Mouse (Mus musculus) liver, embryonic 12.5 days (tissue): ENCODE results near the gene Gm29427. TPM values are rescaled to one million over a fixed set of nuclear protein-coding genes. Genes with fewer than 3 reads are reported as not detected.
A peak's percentile ranks its signal among the peaks of the same experiment; 100 is the strongest.

Source experiments
- ATAC-seq: fragments of 200-750 bp; cut with Nextera tagmentation; 2 replicates; pipeline ENCODE4 v1.8.0; 2017; ENCODE audit warnings: moderate number of reproducible peaks, mild to moderate bottlenecking, moderate library complexity
- H3K27ac ChIP-seq: fragments of 300-500 bp; sonication (generic); 2 replicates; pipeline ENCODE4 v1.5.1; 2016; ENCODE audit warnings: mild to moderate bottlenecking
- H3K27me3 ChIP-seq: fragments of 300-500 bp; sonication (generic); replicated peaks from 2 replicates; pipeline ENCODE4 v1.6.1; 2016; ENCODE audit warnings: mild to moderate bottlenecking, moderate library complexity
- H3K36me3 ChIP-seq: fragments of 300-500 bp; sonication (generic); 2 replicates; pipeline ENCODE4 v1.6.1; 2016; ENCODE audit warnings: mild to moderate bottlenecking, moderate library complexity
- H3K4me1 ChIP-seq: fragments of 300-500 bp; sonication (generic); 2 replicates; pipeline ENCODE4 v1.6.1; 2016
- H3K4me2 ChIP-seq: fragments of 300-500 bp; sonication (generic); 2 replicates; pipeline ENCODE4 v1.6.1; 2016; ENCODE audit warnings: mild to moderate bottlenecking, moderate library complexity
- H3K4me3 ChIP-seq: fragments of 300-500 bp; sonication (generic); 2 replicates; pipeline ENCODE4 v1.5.1; 2016; ENCODE audit warnings: mild to moderate bottlenecking, moderate library complexity
- H3K9ac ChIP-seq: fragments of 300-500 bp; sonication (generic); 2 replicates; pipeline ENCODE4 v1.6.1; 2016; ENCODE audit warnings: mild to moderate bottlenecking, moderate library complexity
- H3K9me3 ChIP-seq: fragments of 300-500 bp; sonication (generic); replicated peaks from 2 replicates; pipeline ENCODE4 v1.6.1; 2016; ENCODE audit warnings: mild to moderate bottlenecking, moderate library complexity
- WGBS: fragments of 180-500 bp; shearing (Covaris S2); methylation state at CpG from one replicate; pipeline ENCODE4 v1.1.7; 2016; ENCODE audit not compliant: insufficient replicate concordance; 5-methylcytosine and 5-hydroxymethylcytosine counted together
- polyA plus RNA-seq: library from polyadenylated mRNA; unstranded; fragments of >200 nt; fragmentation: Nextera tagmentation; extraction: Ambion mirVana; gene quantifications from 2 replicates; pipeline ENCODE4 v1.2.1, GENCODE M21; 2016

The Gm29427 gene
- polyA plus RNA-seq, 1 experiment from 2014 or later: not detected

DNA sequence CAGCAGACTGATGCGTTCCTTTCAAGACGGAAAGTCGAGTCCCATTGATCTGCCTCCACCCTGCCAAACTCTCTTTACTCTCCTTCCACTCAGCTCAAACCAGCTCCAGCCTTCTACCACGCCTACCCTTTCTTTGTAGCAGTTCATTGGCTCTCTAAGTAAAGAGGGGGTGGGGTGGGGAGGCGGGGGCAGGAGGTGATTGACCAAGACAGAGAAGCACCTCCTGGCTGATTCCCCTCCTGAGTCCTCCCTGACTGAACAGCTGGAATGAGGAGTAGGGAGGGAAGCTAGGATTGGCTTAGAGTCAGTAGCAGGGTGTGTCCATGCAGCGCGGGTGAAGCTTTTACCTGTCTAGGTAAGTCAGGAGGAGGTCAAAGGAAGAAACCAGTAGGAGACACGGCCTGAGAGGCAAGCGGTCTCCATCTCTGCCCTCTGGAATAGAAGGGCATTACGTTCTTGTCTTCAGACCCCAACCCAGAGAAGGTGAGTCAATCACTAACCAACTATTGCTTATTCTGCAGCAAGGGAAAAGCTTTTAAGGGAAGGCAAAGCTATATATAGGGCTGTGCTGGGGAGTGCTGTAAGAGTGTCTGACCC is 16.2 kb upstream of the Gm29427 start, which contains the start of gene AA986860:
Gene AA986860 (plus strand): TSS at position 236 of the 597 bp plus-strand sequence.
- Histone ChIP-seq H3K4me2 (peak within 1 kb of the TSS; percentile 78), H3K27me3 (no peaks in the 10 kb centered on the region), H3K9ac (peak within 1 kb of the TSS; percentile 65), H3K27ac (peak within 1 kb of the TSS; percentile 90), H3K4me1 (peaks cover 82% of the 10 kb centered on the region), H3K36me3 (peaks cover 8% of the 10 kb centered on the region; the same call in 1 of the 2 replicates), H3K9me3 (no peaks in the 10 kb centered on the region), H3K4me3 (peak within 1 kb of the TSS; percentile 65)
- WGBS: 13% methylated on average over 10 of the region's 10 CpGs
- peak; percentile 98 for ATAC-seq

DNA sequence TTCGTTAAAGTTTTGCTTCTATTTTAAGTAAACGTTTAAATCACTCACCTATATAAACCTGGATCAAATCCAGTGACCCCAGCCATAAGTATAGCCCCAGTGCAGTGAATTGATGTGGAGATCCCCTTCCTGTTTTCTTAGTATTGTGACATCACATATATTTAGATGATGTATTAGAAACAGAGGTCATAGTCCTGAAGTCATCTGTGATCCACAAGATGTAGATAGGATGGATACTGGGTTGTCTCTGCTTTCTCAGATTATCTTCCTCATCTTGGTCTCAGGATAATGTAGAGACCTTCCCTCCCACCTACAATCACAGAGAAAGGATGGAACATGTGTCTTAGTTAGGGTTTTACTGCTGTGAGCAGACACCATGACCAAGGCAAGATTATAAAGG is 13.6 kb upstream of the Gm29427 start, which contains the start of gene Pfkfb2:
Gene Pfkfb2 (minus strand): TSS at position 101 of the 400 bp plus-strand sequence.
- WGBS: 67% methylated on average over 2 of the region's 2 CpGs

DNA sequence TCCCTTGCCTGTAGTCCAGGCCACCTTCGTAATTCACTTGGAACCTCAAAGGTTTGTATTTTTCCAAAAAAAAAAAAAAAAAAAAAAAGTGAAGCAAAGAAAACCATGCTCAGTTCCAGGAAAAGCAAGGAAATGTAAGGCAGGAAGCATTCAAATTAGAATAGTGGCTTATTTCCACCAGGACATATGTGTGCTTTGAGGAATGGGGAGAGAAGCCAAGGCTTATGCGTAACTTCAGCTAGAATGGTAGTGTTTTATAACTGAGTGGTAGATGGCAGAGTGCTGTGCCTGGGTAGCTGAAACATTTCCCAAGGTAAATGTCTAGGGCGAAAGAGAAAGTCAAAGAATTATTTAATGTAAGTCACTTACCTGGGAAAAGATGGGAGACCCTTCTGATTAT is 13.1 kb upstream of the Gm29427 start:
- Histone ChIP-seq H3K27ac (peak overlapping the region; percentile 64; the same call in 1 of the 2 replicates), H3K9ac (no peak overlapping the region), H3K27me3 (no peaks in the 10 kb centered on the region), H3K4me2 (no peak overlapping the region), H3K9me3 (no peaks in the 10 kb centered on the region), H3K36me3 (peaks cover 7% of the 10 kb centered on the region), H3K4me1 (peaks cover 51% of the 10 kb centered on the region), H3K4me3 (no peak overlapping the region)
- WGBS: 87% methylated on average over 3 of the region's 3 CpGs
- ATAC-seq: no peak

More for the DNA sequence above, 13.6 kb upstream of the Gm29427 start, which contains the start of gene Pfkfb2:
- no peak for ATAC-seq
- Histone ChIP-seq H3K4me1 (peaks cover 55% of the 10 kb centered on the region), H3K4me3 (no peak within 1 kb of the TSS), H3K36me3 (peaks cover 4% of the 10 kb centered on the region), H3K4me2 (no peak within 1 kb of the TSS), H3K9me3 (no peaks in the 10 kb centered on the region), H3K27me3 (no peaks in the 10 kb centered on the region), H3K27ac (peak within 1 kb of the TSS; percentile 64; the same call in 1 of the 2 replicates), H3K9ac (no peak within 1 kb of the TSS)

DNA sequence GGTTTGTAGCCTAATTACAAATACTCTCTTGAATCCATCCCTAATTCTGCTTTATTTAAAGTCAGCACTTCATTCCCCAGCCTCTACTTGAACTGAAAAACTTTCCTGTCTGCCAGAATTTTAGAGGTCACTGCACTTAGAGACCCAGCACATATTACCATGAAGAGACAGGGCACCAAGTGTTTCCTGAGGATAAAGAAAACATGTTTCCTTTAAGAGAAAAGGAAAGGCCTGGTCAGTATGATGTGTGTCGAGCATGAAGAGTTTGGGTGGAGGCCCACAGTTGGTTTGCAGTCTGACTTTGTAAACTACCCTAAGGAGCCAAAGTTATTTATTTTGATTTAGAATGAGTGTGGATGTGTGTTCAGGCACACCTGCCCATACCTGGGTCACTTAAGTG is 12.5 kb upstream of the Gm29427 start:
- H3K4me3 ChIP-seq: no peak overlapping the region
- H3K9ac ChIP-seq: no peak overlapping the region
- no peaks in the 10 kb centered on the region for H3K9me3 ChIP-seq
- no peak for ATAC-seq
- peak overlapping the region; percentile 64; the same call in 1 of the 2 replicates for H3K27ac ChIP-seq
- H3K4me2 ChIP-seq: no peak overlapping the region
- H3K36me3 ChIP-seq: peaks cover 14% of the 10 kb centered on the region
- peaks cover 44% of the 10 kb centered on the region for H3K4me1 ChIP-seq
- no peaks in the 10 kb centered on the region for H3K27me3 ChIP-seq
- 21% methylated on average over 1 of the region's 1 CpGs for WGBS

DNA sequence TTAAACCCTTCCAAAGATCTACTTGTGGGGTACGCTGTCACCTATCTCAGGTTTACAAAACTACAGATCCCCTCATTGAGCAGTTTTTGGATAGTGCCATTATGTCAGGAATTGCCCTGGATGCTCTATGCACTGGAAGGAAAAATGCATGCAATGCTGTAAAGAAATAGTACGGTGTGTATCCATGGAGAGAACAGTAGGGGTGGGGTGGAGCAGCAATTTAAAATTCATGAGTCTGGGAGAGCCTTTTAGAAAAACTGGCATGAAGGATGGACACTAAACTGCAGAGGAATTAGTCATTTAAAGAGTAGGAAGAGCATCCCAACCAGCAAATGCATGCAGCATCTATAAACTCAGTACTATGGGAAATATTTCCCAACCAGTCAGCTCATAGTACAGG is 10.8 kb upstream of the Gm29427 start:
- H3K36me3 ChIP-seq: peaks cover 22% of the 10 kb centered on the region
- no peaks in the 10 kb centered on the region for H3K9me3 ChIP-seq
- H3K27me3 ChIP-seq: no peaks in the 10 kb centered on the region
- peak overlapping the region; percentile 30; the same call in 1 of the 2 replicates for H3K27ac ChIP-seq
- 91% methylated on average over 2 of the region's 2 CpGs for WGBS
- ATAC-seq: no peak
- peaks cover 32% of the 10 kb centered on the region for H3K4me1 ChIP-seq
- no peak overlapping the region for H3K4me2 ChIP-seq
- H3K4me3 ChIP-seq: no peak overlapping the region
- no peak overlapping the region for H3K9ac ChIP-seq

DNA sequence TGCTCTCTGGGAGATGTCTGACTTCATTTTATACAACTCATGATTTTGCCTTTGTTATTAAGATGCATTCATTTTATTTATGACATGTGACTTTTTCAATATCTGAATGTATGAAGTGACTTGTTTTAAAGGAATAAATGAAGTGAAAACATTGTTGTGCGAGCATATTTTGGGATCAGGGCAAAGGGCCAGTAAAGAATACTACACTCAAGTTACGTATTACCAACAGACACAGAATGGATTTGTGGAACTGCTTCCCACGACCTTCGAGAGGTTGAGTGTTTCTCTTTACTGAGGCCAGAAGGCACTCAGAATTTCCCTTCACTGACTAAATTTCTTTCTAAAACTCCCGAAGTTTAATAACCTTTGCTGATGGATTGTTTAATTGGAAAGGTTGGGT is 8.6 kb upstream of the Gm29427 start:
- H3K27ac ChIP-seq: no peak overlapping the region

DNA sequence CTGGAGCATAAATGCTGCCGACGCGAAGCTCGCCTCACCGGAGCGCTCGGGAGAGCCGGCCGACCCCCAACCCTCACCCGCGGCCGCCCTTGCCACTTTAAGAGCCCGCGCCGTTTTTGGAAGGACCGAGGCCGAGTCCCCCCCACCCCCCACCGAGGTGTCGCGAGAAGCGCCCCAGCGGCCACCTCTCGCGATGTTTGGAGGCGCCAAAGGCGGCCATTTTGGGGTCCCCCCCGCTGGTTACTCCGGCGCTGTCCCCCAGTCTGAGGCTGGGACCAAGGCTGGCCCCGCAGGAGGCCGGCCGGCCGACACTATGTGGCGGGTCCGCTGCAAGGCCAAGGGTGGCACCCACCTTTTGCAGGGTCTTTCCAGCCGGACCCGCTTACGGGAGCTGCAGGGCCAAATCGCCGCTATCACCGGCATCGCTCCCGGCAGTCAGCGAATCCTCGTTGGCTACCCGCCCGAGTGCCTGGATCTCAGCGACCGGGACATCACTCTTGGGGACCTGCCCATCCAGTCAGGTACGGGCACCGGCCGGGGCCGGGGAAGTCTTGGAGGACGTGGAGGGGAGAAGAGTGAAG is 1.8 kb upstream of the Gm29427 start, which contains the start of gene Yod1:
Gene Yod1 (plus strand): TSS at position 37 of the 581 bp plus-strand sequence.
- peaks cover 51% of the 10 kb centered on the region for H3K4me1 ChIP-seq
- peak within 1 kb of the TSS; percentile 86 for H3K4me2 ChIP-seq
- H3K27ac ChIP-seq: peak within 1 kb of the TSS; percentile 92
- H3K4me3 ChIP-seq: peak within 1 kb of the TSS; percentile 84
- H3K36me3 ChIP-seq: peaks cover 36% of the 10 kb centered on the region
- ATAC-seq: peak; percentile 67
- no peaks in the 10 kb centered on the region for H3K27me3 ChIP-seq
- 1% methylated on average over 54 of the region's 54 CpGs for WGBS
- no peaks in the 10 kb centered on the region for H3K9me3 ChIP-seq
- H3K9ac ChIP-seq: peak within 1 kb of the TSS; percentile 95

More for the DNA sequence above, 8.6 kb upstream of the Gm29427 start:
- ATAC-seq: no peak
- no peak overlapping the region for H3K4me2 ChIP-seq
- H3K36me3 ChIP-seq: peaks cover 31% of the 10 kb centered on the region
- H3K9me3 ChIP-seq: no peaks in the 10 kb centered on the region
- WGBS: 88% methylated on average over 5 of the region's 5 CpGs
- H3K27me3 ChIP-seq: no peaks in the 10 kb centered on the region
- peaks cover 25% of the 10 kb centered on the region for H3K4me1 ChIP-seq
- H3K4me3 ChIP-seq: no peak overlapping the region
- H3K9ac ChIP-seq: no peak overlapping the region

DNA sequence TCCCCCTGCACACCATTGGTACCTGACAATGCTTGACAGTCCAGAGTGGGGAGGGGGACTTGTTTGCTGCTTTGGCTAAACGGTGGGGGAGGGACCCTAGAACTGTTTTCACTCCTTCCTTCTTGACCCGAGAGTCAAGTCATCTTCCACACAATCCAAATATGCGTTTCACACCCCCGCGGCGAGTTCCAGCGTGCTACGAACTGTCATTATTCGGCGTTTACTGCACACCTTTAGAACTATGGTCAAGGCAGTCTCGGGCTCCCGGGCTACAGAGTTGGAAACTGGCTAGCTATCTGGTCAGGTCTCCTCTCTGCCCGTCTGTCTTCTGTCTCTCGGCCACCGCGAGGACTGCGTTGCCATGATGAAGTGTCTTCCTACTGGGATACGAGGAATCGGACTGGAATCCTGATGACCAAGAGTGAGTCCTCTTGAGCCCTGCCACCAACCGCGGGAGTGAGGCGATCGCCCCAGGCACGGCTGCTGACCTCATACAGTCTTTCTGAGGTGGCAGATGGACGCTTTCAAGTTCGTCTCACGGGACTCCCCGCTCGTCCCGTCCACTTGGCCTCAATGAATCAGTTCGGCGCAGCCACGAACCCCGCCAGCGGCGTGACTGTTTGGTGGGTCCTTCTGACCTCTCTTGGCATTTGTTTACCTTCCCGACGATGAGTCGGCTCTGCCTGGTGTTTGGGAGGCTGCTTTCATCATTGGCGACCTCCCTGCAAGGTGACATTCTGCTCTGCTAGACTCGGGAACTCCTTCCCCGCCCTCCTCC is 1.1 kb upstream of the Gm29427 start:
- Histone ChIP-seq H3K4me3 (peak overlapping the region; percentile 84), H3K27ac (peak overlapping the region; percentile 92), H3K9me3 (no peaks in the 10 kb centered on the region), H3K4me1 (peaks cover 48% of the 10 kb centered on the region), H3K27me3 (no peaks in the 10 kb centered on the region), H3K36me3 (peaks cover 34% of the 10 kb centered on the region), H3K9ac (peak overlapping the region; percentile 95), H3K4me2 (peak overlapping the region; percentile 86)
- ATAC-seq: peak; percentile 4
- under 1% methylated on average over 42 of the region's 42 CpGs for WGBS

DNA sequence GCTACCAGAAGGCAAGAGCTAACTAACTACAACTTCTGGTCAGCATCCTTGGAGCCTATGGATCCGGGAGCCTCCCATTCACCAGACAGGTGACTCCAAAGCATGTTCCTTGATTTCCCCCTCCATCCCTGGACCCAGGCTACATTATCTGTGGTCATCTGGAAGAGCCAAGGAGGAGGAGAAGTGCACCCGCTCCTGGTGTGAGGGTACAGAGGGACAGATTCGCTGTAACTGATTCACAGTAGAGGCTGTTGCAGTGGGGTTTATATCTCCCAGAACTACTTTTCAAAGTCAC is 566 bp upstream of the Gm29427 start:
- peak overlapping the region; percentile 84 for H3K4me3 ChIP-seq
- H3K9ac ChIP-seq: peak overlapping the region; percentile 95
- peak overlapping the region; percentile 92 for H3K27ac ChIP-seq
- peak; percentile 21 for ATAC-seq
- peaks cover 38% of the 10 kb centered on the region for H3K36me3 ChIP-seq
- peaks cover 48% of the 10 kb centered on the region for H3K4me1 ChIP-seq
- H3K27me3 ChIP-seq: no peaks in the 10 kb centered on the region
- peak overlapping the region; percentile 86 for H3K4me2 ChIP-seq
- WGBS: 1% methylated on average over 3 of the region's 3 CpGs
- H3K9me3 ChIP-seq: no peaks in the 10 kb centered on the region

DNA sequence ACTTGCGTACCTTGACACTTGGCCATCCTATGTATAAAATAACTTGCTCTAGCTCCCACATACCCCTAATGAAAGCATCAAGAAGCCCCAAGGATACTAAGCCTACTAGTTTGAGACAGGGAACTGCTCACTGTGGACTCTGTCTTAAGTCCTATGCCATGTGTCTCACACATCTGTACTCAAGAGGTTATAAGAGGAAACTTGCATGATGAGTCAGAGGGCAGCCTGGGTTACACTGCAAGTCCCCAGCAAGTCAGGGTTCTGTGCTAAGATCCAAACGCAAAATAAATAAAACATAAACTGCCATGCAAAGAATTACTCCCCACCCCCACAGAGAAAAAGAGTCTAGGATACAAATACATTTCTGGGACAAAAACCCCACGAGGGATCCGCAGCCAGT is 1.6 kb downstream of the Gm29427 start:
- Histone ChIP-seq H3K4me2 (peak overlapping the region; percentile 86), H3K9me3 (no peaks in the 10 kb centered on the region), H3K27ac (no peak overlapping the region), H3K27me3 (no peaks in the 10 kb centered on the region), H3K36me3 (peaks cover 48% of the 10 kb centered on the region), H3K9ac (no peak overlapping the region), H3K4me1 (peaks cover 37% of the 10 kb centered on the region), H3K4me3 (no peak overlapping the region)
- 79% methylated on average over 4 of the region's 4 CpGs for WGBS
- no peak for ATAC-seq

DNA sequence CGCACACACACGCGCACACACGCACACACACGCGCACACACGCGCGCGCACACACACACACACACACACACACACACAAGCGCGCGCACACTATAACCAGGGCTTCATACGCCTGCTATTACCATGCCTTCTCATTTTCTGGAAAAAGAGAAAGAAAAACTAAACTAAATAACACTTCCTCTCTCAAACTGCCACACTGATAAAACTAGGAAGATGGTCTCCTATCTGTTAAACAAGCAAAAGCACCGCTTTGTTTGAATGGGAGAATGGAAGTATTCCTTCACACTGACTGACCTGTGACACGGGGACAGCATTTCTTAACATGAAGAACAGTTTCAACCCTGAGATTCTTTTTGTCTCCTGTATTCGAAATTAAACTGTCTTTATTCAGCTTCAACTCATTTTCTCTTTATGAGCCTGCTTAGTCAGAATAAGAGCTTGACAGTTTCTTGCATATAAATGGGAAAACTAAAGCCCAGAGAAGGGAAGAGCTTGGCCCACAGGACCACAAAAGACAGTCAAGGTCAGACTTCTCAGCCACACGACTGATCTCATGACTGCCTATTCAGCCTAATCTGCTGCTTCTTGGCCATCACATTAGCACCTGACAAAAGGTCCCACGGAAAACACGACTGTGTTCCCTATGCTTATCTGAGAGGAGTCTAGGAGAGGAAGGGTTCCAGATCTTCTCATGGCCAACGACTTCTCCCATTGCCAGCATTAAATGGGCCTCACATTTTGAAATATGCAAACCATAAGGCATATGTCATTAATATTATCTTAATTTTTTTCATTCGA is 5.1 kb downstream of the Gm29427 start:
- H3K27me3 ChIP-seq: no peaks in the 10 kb centered on the region
- peaks cover 28% of the 10 kb centered on the region for H3K4me1 ChIP-seq
- no peak overlapping the region for H3K9ac ChIP-seq
- 84% methylated on average over 22 of the region's 22 CpGs for WGBS
- H3K36me3 ChIP-seq: peaks cover 77% of the 10 kb centered on the region
- H3K4me2 ChIP-seq: no peak overlapping the region
- peak overlapping the region; percentile 43; the same call in 1 of the 2 replicates for H3K27ac ChIP-seq
- ATAC-seq: no peak
- no peak overlapping the region for H3K4me3 ChIP-seq
- H3K9me3 ChIP-seq: no peaks in the 10 kb centered on the region
